Mouse (Mus musculus) small intestine, adult 2 months (tissue): Measurements from ENCODE around the gene Unc80.

Source experiments
- CTCF ChIP-seq: fragments of 200-500 bp; IDR thresholded peaks from 2 replicates; pipeline ENCODE4 v1.5.1; 2012; ENCODE audit warnings: low read depth, mild to moderate bottlenecking, control low read depth, inconsistent platforms, low read length, moderate library complexity, mixed read lengths; ENCODE audit not compliant: insufficient replicate concordance, insufficient read length; ENCODE audit errors: extremely low read depth
- POLR2A ChIP-seq: fragments of 200-500 bp; IDR thresholded peaks from 2 replicates; pipeline ENCODE4 v1.6.1; 2012; ENCODE audit warnings: low read depth, mild to moderate bottlenecking, control low read depth, inconsistent platforms, low read length, moderate library complexity

DNA sequence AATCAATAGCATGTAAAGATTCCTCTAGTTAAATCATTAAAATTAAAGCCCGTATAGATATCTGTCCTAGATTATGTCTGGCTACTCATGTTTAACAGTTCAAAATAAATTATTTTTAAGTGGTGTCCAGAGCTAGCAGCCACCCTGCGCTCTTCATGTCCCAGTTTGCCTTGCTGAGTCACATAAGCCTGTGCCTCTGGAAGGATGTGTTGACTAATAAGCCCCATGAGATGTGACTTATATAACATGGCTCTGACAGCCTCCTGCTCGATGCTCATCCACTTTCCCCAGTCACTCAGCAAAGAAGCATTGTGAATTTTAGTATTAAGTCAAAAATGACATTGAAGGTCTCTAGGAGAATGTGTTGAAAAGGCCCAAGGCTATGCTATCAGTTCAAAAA, 10.4 kb upstream of the Unc80 start:
- no peak for TF ChIP-seq CTCF
- no peak for TF ChIP-seq POLR2A
